Mouse (Mus musculus) olfactory bulb, adult 2 months (tissue): Measurements from ENCODE around the gene Mpnd.

Source experiments
- CTCF ChIP-seq: fragments of 200-500 bp; IDR thresholded peaks from 2 replicates; pipeline ENCODE4 v1.5.1; 2012; ENCODE audit warnings: low read depth, mild to moderate bottlenecking, low read length, moderate library complexity; ENCODE audit not compliant: insufficient read depth
- POLR2A ChIP-seq: fragments of 200-500 bp; IDR thresholded peaks from 2 replicates; pipeline ENCODE4 v1.6.1; 2012; ENCODE audit warnings: mild to moderate bottlenecking, low read depth, low read length, moderate library complexity; ENCODE audit not compliant: insufficient read depth

- no peak for TF ChIP-seq POLR2A
- TF ChIP-seq CTCF = no peak
These were observed 50.6 kb downstream of the Mpnd start for GRCm38 (mm10) chr17:56055945-56056678.
